Mouse (Mus musculus) cerebellum, adult 11-12 months (tissue): ENCODE data around the gene Thap12.

Experiments
- DNase-seq: peaks from one replicate; pipeline ENCODE4 v3.0.0; 2022

Gene Thap12

DNA sequence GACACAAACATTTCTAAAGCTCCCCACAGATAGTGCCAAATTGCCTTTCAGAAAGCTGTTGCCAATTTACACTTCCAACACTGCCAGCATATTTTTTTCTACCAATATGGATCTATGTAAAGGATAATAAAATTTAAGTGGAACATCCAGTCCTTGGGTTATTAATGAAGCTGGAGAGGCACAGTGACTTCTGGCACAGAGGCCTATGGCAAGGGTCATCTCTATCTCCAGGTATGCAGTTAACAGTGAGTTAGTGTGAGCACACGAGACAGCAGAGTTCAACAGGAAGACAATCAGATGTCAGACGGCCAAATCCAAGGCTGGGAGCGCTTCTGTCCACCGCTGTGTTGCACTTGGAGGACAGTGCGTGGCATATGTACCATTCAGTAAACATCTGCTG, 4.9 kb upstream of the Thap12 start:
- DNase-seq, result no peak

DNA sequence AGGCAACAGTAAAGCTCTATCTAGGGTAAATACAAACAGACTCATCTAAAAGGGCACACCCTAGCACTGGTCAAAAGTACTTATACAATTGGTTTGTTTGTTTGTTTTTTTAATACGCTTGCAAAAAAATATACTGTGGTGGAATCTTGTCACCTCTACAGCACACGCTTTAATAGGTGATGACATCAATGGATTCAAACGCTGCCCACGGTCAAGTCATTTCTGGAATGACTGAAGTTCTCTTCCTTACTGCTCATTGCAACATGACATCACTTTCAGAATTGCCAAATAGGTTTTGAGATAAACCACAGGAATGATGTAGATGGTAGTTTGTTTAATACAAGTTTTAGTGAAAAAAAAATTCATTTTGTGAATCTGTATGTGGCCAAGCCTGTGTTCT, 4.3 kb upstream of the Thap12 start:
- DNase-seq, result no peak

DNA sequence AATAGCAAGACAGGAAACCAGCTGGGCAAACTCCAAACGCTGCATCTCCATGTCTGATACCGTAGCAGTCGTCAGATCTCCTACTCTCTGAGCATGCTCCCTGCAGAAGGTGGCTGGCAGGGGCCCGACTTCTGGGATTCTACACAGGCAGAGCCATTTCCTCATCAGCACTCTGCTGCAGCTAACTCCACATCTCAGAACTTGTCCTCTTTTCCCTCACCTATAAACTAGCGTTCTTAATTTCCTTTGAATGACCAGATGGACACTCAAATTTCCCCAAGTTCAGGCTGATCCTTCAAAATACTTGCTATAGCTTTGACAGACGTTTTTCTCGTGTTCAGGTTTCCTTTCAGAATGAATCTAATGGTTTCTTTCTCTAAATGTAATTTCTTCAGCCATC, 1.1 kb upstream of the Thap12 start:
- DNase-seq, result peak; percentile 24

DNA sequence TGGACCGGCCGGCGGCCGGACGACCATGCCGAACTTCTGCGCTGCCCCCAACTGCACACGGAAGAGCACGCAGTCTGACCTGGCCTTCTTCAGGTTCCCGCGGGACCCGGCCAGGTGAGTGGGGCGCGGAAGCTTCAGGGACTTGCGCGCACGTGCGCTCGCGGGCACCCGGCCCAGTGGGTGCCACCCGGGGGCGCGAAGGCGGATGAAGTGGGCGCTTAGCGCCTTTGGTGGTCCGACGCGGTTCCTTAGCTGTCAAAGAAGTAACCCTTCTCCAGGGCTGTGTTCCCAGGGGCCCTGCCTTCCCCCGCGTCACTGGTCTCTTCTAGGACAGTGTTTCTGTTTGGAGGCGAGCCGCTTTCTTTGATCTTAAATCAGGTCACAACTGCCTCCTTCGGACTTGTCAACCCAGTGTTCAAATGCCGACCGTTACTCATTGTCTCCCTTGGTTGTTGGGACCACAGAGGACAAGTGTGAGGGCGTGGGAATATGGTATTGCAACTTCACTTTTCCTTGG, 520 bp downstream of the Thap12 start:
- DNase-seq, result peak; percentile 64

DNA sequence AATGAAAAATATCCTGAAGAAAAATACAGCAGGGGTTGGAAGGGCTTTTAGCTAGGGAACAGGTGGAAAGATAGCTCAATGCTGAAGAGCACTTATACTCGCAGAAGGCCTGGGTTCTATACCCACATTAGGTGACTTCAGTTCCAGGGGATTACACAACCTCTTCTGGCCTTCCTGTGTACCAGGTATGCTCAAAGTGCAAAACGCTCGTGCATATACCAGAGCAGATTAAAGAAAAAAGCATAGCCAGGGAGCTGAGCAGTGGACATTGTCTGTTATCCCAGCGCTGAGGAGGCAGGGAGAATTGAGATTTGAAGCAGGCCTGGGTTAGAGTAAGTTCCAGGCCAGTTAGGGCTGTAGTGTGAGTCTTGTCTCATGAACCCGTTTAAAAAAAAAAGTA, 1.4 kb downstream of the Thap12 start:
- DNase-seq, result no peak

DNA sequence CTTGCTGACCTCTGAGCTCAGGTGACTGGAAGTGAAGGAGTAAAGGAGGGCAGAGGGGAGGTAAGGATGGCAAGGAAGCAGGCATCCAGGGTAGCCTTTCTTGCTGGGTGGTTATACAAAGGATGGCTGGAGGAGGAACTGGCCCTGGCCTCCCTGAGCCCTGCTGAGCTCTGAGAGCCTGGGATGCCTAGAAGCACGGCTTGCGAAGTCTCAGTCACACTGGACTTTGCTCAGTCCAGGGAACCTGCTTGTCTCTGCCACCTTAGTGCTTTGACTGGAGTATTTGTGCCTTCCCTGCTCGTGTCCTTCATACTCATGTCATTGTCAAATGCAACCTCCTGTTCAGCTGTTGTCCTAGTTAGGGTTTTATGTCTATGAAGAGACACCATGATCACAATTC, 10.8 kb downstream of the Thap12 start:
- no peak for DNase-seq

DNA sequence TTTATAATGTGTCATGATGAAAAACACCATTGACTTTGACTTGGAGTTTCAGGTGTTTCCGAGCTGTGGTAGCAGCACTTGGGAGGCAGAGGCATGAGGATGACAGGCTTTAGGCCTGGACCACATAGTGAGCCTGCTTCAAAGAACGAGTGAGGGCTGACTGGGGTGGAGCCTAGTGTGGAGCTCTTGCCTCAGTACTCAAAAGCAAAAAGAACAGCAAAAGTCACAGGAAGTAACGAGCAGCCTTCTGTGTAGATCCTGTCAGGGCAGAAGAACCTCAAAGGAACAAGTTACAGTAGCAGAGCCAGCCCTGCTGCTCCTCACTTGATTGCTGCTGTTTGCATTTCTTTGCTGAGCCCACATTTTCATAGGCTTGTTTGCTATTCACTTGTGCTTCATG, 14.5 kb downstream of the Thap12 start:
- DNase-seq, result no peak

DNA sequence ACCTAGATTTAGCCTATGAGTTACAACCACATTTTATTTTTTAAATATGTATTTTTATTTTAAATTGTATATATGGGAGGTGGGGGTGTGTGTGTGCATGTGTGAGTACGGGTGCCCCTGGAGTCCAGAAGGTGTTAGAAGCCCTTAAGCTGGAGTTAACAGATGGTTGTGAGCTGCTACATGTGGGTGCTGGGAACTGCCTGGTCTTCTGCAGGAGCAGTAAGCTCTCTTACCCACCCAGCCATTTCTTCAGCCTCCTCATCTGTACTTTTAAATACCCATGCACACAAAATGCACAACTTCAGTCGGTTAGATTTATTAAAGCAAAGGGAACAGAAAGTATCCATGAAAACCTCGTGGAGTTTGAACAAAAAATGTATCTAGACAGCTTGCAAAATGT, 16.9 kb downstream of the Thap12 start:
- DNase-seq, result no peak

DNA sequence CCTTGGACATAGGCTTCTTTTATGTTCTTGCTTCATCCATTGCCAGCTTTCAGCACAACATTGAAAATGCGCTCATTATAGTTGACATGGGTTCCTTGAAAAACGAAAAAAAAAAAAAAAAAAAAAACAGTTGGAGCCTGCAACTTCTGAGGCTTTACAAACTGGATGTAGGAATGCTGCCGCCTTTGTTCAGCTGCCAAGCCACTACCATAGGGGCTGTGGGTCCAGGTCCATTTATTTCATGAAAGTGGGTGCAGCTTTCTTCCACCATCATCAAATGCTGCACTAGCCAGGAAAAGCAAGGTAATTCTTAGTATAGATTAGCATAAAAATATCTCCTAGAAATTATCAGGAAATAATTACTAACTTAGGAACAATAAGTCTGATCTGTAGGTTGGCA, 17.8 kb downstream of the Thap12 start:
- DNase-seq, result no peak

DNA sequence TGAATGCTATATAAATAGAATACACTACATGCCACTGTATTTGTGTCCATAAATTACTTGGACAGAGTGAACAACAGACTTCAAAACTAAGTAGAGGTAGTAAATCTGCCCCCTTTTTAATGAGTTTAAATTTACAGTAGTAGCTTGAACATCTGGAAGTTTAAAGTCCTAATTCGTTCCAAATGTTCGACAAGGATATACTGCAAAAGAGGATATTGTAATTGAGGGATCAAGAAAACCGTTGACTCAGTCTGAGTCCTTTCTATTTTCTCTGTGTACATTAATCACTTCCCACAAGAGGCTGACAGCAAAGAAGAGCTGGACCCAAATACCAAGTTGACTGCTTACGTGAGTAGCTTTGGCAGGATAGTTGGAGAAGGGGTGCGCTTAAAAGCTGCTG, 18.3 kb downstream of the Thap12 start:
- DNase-seq, result no peak

DNA sequence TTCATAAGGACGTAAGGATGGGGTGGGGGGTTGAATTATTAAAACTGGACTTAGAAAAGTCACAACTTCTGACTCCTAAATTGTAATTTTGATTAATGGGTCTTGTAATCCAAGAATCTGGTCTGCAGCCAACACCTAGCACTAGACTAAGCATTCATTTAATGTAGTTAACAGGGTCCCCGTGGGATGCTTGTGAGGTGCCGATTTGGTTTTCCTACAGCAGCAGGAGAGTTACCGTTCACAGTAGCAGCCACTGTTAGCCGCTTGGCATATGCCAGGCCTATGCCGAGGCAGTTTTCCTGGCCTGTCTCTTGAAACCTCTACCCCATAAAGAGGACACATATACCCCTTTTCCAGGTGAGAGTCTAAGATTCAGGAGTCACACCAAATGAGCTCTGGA, 18.7 kb downstream of the Thap12 start:
- no peak for DNase-seq

DNA sequence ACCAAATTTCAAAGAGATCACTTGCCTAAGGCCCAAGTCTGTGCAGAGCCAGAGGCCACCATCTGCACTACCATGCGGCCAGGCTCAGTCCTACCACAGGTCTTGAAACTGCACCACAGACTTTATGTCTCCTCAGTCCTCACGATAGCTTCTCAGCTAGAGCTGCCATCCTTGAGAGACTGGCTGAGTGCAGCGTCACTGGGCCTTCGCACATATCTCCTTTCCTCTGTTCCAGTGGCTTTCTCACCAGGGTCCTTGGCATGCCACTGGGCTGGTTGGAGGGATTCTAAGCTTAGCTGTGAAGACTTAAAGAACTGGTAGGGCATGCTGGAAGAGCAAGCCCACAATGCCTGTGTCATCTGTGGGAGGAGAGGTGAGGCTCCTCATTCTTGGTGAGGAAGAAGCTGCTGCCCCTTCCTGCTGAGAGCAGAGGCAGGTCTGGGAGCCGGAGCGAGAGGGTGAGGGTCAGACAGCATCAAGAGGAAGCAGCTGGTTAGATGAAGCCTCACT, 22.8 kb downstream of the Thap12 start:
- DNase-seq, result no peak

DNA sequence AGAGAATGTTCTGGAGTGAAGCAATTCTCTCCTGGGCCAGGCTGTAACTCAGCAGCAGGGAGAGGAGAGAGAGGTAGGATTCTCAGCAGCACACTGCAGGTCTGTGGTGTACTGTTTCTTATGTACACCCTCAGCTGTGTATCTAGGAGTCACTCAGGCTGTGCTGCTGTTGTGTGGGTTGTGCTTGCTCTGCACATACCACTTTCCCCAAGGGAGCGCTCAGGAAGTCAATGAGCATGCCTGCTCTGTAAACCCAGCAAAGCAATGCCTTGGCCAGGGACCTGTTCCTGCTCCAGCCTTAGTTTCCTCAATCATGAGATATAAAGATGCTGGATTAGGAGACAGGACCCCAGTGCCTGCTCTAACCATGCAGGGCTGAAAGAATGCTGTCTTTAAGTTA, 25.1 kb downstream of the Thap12 start:
- DNase-seq, result no peak

DNA sequence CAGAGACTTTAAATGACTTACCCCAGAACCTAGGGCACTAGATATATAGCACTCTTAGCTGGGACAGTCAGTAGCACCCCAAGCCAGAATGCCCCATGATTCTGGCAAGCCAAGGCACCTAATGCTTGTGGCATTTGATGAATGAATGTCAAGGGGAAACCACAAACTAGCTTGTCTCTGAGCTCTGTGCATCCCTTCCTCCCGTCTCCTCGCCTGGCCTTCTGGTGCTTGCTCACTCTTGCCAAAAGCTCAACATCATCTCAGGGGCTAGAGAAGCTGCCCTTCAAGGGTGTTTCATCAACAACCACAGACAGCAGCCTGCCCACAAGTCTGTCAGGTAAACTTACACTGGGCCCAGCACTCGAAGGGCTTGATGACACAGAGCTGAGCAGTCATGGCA, 25.6 kb downstream of the Thap12 start:
- DNase-seq, result no peak

DNA sequence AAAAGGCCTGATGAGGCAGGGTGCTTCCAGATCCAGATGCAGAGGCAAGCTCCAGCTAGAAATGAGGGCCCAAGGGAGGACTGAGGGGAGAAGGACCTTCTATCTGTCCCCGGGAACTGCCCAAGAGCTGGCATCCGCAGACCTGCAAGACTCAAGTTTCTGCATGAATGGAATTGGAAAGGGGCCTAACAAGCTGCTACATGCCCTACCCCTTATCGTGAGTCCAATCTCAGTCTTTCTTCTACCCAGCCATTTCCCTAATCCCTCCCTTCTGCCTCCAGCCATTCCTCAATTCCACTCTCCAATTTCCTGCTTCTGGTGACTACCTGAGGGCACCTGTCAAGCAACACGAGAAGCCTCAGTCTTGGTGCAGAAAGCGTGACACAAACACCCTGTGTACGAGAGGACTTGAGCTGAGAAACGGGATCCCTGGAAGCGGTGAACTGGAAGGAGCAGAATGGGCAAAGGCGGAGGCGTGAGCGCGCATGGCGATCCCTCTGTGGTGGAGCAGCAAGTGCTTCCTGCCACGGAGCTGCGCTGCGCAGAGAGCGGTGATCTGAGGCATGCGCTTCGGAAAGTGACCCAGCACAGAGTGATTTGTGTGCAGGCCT, 26.9 kb downstream of the Thap12 start:
- no peak for DNase-seq

DNA sequence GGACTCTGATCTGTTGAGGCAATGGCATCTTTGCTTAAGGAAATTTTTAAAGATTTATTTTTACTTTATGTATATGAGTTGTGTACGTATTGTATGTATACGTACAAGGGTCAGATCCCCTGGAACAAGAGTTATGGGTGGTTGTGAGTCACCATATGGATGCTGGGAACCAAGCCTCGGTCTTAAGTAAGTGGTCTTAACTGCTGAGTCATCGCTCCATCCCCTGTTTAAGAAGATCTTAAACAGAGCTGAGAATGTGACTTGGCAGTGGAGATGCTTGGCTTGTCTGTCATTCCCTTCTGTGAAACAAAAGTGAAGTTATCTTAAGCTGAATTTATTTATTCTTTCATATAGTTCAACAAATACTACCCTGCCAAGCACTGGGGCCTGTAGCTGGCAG, 31.1 kb downstream of the Thap12 start:
- no peak for DNase-seq

DNA sequence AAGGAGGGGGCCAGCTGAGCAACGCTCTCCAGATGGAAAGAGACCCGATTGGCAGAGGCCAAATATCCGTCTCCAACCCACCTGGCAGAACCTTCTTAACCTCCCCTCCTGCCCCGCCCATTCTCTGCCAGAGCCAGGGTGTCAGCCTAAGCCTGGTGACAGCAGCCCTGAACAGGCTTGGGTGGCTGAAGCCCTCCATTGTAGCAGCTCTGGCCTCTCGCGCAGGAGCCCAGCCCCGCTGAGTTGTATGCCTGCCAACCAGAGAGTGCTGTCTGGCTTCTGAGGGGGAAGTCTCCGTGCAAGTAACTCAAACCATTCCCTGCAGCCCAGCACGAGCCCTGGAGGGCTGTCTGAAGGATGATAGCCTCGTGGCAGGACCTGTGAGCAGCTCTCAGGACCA, 32.0 kb downstream of the Thap12 start:
- peak; percentile 24 for DNase-seq

DNA sequence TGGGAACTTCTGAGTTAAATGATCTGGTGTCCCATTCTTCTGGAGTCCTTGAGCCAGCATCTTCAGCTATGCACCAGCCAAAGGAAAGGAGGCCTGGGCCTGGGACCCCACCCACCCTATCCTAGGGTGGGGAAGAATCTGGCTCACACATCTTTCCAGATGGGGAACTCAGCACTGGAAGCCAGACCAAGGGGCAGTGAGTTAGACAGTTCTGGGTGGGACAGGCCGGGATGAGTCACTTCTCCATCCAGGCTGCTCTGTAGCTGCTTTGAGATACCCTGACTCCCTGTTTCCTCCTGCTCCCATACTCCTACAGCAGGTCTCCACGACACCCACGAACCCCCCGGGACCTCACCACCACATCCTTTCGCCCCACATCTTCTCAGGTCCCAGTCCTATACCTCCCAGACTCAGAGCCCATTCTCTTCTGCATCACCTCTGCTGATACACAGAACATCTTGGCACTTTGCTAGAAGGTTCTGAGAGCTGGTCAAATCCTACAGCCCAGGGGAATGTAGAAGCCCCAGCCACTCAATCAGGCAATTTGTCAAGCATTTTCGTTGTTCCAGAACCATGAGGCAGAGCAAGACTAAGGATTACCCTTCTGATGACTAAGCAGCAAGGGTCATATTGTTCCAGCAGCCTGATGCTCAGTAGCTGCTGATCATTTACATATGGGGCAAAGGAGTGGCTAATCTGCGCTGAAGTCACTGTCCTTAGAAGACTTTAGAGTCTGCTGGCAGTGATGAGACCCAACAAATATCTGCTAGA, 34.1 kb downstream of the Thap12 start:
- no peak for DNase-seq

DNA sequence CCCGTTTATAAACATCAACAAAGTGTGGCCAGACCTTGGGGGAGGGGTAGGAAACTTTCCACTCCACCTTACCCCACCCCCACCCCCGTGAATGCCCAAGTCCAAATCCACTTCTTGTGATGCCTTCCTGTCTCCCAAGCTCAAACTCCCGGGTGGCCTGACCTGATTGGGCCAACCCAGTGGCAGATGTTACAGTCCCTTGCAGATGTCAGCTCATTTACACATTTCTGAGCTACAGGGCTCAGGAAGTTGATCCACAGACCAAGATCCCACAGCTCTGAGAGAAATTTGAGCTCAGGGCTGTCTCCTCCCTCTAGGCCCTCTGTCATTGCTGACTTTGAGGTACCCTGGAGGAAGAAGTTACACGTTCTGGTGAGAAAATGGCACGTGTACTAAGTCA, 37.5 kb downstream of the Thap12 start:
- DNase-seq, result no peak

DNA sequence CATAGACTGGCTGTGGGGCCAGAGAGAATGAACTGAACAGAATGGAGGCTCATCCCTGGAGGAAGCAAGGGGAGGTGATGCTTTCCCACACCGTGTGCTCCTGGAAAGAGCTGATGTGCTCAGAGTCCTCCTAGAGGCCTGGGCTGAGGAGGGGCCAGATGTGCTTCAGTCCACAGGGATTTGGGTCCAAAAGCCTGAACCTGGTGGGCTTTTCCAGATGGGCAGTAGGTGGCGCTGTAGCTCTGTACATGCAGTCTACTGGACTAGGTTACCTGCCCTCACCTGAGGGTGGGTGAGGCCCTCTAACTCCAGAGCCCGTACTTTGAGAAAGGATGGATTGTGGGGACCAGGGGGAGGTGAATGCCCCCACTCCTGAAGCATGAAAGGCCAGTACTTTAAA, 40.4 kb downstream of the Thap12 start:
- DNase-seq, result peak; percentile 45

DNA sequence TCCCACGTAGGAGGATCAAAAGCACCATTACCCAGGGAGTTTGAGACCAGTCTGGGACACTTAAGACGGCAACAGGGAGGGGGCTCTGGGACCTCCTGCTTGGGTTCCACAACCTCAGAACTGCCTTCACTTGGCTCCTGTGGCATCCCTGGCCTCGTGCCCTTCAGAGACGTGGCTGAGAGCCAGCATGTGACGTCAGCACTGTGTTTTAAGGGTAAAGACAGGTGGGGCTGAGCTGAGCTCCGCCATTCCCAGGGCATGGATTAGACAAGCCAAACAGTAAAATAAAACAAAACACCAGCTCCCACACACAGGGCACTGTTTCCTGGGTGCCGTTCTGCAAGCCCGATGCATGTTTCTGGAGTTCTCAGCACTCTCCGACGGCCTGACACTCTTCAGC, 47.5 kb downstream of the Thap12 start:
- DNase-seq, result no peak

DNA sequence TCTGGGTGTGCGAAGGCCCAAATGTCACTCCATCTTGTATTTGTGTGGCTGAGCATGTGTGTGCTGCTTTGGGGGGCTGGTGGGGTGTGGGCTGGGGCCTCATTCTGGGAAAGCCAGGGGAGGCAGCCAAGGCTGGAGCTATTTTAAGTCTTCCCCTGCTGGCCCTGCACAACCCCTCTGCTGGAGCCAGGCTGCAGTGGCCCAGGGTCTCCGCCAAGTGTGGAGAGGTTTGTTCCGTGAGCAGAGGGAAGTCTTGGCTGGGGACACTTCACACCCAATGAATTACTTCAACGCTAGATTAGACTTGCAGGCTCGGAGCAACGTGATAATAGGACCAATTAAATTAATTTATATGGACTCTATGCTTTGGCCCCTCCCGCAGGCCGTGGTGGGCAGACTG, 49.8 kb downstream of the Thap12 start:
- no peak for DNase-seq

DNA sequence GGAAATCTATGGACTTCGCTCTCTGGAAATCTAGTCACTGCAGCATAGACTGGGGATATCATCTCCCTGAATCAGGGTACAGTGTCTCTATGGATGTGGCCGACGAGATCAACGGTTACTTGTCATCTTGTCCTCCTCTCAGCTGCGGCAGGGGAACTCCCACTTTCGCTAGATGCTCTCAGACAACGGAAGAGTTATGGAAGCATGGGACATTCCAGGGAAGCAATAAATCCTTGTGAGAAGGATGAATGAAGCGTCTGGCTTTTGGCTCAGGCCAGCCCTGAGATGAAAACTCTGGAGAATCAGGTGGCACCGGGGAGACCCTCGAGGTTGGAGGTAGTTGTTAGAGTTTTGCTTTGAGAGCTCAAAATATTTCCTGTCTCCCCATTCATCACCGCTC, 53.1 kb downstream of the Thap12 start:
- DNase-seq, result no peak

DNA sequence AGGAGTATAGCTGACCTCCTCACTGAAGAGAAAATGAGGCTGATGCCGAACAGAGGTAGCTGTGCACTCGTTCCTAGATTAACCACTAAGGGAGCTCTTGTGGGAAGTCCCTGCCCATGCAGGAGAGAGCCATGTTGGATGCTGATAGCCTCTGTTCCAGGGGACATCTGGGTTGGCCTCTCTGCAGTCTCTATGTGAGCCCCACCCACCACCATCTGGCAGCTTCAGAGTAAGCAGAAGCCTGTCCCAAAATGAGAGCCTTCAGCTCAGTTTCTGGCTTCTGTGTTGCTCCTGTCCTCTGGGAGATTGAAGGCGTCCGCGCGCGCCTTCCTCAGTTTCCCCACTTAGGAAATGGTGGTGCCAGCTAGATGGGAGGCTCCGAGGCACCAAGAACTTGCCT, 53.7 kb downstream of the Thap12 start:
- DNase-seq, result no peak

DNA sequence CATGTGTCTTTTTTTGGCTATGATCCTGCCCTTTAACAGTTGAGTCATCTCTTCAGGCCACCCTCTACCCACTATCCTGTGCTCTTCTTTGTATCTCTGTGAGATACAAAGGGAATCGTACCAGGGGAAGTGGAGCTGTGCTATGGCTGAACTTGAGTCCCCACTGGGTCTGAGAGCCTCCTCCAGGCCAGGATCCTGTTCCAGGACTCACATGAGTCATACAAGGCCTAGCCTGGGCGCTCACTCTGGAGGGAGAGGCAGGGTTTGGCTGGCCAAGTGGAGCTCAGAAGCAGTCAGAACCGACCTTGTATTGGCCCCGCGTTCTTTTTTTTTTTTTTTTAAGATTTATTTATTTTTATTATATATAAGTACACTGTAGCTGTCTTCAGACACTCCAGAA, 57.2 kb downstream of the Thap12 start:
- no peak for DNase-seq
